7 mouse cellular contexts compared by ENCODE assay signal in the genomic region with DNA sequence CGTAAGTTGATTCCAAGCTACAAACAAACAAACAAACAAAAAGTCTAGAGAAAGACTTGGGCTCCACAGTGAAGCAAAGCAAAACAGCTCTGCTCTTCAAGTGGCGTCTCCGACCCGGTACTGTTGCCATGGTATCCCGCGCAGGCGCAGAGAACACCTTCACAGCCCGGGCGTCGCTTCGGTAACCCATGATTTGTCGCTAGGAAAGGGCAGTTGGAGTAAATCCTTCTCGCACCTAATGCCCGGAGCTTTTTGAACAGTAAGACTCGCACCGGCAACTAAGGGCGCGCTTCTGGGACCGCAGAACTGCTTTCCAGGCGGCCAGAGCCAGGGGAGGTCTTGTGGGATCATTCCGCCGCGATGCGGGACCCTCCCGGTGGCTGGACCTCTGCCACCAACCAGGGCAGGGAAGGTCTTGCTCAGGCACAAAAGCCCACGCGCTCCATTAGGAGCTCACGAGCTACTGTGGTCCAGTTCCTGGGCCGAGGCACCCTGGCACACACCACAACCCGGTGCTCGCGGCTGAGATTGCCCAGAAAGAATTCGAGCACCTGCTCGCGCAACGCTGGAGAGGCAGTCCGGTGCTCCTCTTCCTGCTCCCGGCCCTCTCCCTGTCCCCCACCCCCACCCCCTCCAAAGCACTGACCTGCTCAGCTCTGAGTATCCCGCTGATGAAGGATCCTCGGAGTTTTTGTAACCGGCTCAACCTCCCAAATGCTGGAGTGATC. TPM values are rescaled to one million over a fixed set of nuclear protein-coding genes. Genes with fewer than 3 reads are reported as not detected.
DNase-seq lines count a peak whose midpoint lies in the region.

No protein-coding gene starts in this region.

- DNase-seq in adrenal gland, postnatal 10 days = peak; percentile 87
- peak; percentile 75 for DNase-seq in embryo, embryonic 11.5 days (ENCODE audit: low read depth, low spot score)
- DNase-seq in heart, adult 11 months = peak; percentile 94
- peak; percentile 82 for DNase-seq in kidney, adult 11 months
- DNase-seq in left cerebral cortex, postnatal 36 days (ENCODE audit: low spot score in 2 of 2) = peak; percentile 77
- peak; percentile 91 for DNase-seq in mesoderm, embryonic 11.5 days (ENCODE audit: low read depth, low spot score)
- peak; percentile 86 for DNase-seq in right cerebral cortex, postnatal 4 days

- intact Hi-C loops in left cerebral cortex, postnatal 36 days (cut with DNase I) = no loop called here

RNA-seq across cellular contexts. Expression of a gene that starts 0.5 kb away (rescaled TPM):
- total RNA-seq in adrenal gland, postnatal 10 days (2021) = under 1 TPM; 0.36 to 0.39 TPM
- 1 to 10 TPM; 6.2 to 6.5 TPM for total RNA-seq in left cerebral cortex, postnatal 36 days (2021)

RNA-seq across cellular contexts. Expression of a gene that starts 30.5 kb away (rescaled TPM):
- 10 to 100 TPM; 10.2 to 13.5 TPM for total RNA-seq in adrenal gland, postnatal 10 days (2021)
- 10 to 100 TPM; 12.1 to 14.1 TPM for total RNA-seq in left cerebral cortex, postnatal 36 days (2021)

Comparison
In these comparisons a context has a peak if more than half of its experiments do, and no peak if none do; other contexts are left out.
1. Peak in every context shown above with its lines: DNase-seq.
2. RNA of a gene that starts 0.5 kb away (total RNA-seq): 6.2 to 6.5 TPM in left cerebral cortex, postnatal 36 days; 0.36 to 0.39 TPM in adrenal gland, postnatal 10 days; every median in the first group is over 4 times any median in the second.